Mouse (Mus musculus): ENCODE measurements around the gene Rbms2.
"Not testable (repeated sequence)": the region's sequence is repeated elsewhere in the genome, so short reads cannot be mapped to it uniquely, and the experiment has no call there.

Rbms2 gene

DNA sequence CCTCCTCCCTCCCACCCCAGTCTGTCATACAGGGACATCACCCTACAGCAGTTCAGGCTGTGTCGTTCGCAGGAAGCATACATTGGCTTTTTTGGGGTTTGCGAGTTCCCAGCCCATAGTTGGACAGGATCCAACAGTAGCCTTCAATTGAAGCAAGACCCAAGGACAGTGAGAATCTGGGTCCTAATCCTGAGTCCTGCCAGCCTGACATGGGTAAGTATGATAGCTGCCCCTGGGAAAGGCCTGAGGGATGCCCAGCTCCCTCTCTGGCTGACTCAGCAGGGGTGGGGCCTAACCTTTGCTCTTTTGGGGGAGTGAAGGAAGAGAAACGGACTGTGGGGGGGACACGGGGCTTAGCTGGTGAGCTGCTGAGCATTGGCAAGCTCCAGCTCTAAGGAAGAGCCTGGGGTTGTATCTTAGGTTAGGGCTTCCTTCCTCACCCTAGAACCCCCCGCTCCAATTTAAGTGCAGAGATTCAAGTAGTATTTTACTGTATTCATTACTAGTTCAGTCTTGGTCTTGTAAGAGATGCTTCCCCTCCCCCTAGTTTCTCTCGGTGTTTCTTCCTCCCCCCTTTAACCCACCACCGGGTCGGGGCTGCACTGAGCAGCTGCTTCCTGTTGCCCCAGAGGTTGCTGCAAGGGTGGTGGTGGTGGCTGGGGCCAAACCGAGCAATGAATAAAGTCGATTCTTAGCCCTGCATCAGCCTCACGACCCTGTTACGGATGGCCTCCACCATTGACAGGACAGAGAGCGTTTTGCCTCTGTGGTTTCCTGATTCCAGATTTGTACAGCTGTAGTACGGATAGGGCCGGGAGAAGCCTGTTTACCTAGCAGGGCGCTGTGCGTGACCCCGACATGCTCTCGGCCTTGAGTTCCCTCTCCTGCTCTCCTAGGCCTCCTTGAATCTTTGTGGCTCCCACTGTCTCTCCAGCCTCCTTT, 88.3 kb downstream of the Rbms2 start, which contains the start of gene Baz2a:
TSS of gene Baz2a (plus strand) at position 14 of the 942 bp plus-strand sequence.
- peak; percentile 54 to 65 for DNase-seq (ENCODE audit: low spot score in 2 of 2)

- DNase-seq (ENCODE audit: low spot score in 2 of 2), result peak; percentile 80 to 86
Measured at GRCm38 (mm10) chr10:128090651-128091563, 89.2 kb downstream of the Rbms2 start.

DNA sequence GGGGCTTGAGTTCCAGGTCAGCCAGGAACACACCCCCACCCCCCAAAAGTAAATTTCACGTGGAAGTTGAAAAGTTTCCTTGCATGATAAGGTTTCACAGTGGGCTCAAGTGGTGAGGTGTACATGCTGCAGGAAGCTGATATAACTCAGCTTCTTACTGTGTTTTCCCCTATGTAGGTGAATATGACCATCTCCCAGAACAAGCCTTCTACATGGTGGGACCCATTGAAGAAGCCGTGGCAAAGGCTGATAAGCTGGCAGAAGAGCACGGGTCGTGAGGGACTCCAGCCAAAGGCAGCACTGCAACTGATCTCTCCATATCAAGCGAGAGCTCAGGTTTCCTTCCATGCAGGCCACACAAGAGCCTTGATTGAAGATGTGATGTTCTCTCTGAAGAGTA, 90.3 kb downstream of the Rbms2 start:
- no peak for DNase-seq (ENCODE audit: low spot score in 2 of 2)

- DNase-seq (ENCODE audit: low spot score in 2 of 2), result no peak
Measured at GRCm38 (mm10) chr10:128088181-128088580, 91.9 kb downstream of the Rbms2 start.

GRCm38 (mm10) chr10:128087216-128087615, 92.9 kb downstream of the Rbms2 start:
- not testable (repeated sequence) for DNase-seq (ENCODE audit: low spot score in 2 of 2)

DNA sequence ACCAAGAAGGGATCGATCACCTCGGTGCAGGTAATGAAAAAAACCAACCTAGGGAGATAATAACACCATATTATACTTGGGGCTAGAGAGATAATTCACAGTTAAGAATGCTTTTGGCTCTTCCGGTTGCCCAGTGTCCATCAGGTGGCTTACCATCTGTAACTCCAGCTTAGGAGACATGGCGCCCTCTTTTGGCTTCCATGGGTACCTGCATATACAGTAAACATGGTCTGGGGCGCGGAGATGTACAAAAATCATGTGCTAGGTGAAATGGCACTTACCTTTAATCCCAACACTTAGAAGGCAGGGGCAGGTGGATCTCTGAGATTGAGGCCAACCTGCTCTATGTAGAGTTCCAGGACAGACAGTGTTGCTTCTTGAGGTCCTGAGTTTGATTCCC, 93.7 kb downstream of the Rbms2 start:
- DNase-seq (ENCODE audit: low spot score in 2 of 2), result peak in 1 of 2 experiments; percentile 23

DNA sequence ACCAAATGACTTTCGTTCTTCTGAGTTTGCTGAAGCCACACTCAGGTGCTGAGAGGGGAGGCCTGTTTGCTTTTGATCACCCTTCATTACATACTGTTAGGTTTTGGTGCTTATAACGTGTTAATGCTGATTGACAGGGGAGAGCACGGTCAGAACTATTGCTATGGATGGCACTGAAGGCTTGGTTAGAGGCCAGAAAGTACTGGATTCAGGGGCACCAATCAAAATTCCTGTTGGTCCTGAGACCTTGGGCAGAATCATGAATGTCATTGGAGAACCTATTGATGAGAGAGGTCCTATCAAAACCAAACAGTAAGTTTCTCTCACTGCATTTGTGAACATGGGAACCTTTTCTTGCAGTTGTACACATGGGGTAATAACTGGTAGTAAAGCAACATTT, 95.9 kb downstream of the Rbms2 start:
- no peak for DNase-seq (ENCODE audit: low spot score in 2 of 2)

DNA sequence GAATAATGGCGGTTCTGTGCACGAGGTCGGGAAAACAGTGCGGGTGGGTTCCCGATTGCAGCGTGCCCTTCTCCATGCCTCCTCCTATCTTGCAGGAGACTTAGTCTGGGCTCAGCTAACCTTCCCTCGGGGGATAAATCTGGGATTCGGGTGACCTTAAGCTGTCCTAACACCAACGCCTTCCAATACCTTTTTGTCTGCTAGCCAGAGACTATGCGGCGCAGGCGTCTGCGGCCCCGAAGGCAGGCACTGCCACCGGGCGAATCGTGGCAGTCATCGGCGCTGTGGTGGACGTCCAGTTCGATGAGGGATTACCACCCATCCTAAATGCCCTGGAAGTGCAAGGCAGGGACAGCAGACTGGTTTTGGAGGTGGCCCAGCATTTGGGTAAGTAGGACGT, 96.4 kb downstream of the Rbms2 start:
- peak; percentile 23 to 30 for DNase-seq (ENCODE audit: low spot score in 2 of 2)

DNA sequence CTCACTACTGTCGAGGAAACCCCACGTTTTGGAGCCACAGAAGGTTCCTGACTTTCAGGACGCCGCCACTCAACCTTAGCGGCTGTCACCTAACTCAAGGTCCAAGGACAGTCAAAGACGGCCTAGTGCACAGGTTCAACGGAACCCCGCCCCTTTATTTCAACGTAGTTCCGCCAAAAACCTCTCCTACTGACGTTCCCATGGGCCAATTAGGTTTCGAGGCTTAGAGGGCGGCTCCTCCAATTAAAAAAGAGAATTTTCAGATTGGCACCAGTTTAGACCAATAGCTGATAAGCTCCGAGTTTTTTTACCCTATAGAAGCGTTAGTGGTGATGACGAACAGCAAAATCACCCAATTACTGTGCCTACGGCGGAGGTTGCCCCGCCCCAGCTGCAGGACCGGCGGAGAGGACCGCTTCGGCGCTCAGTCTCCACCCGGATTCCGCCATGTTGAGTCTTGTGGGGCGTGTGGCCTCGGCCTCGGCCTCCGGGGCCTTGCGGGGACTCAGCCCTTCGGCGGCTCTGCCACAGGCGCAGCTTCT, 97.1 kb downstream of the Rbms2 start, which contains the start of gene Atp5b:
TSS of gene Atp5b (plus strand) at position 394 of the 542 bp plus-strand sequence.
- peak; percentile 93 to 96 for DNase-seq (ENCODE audit: low spot score in 2 of 2)

DNA sequence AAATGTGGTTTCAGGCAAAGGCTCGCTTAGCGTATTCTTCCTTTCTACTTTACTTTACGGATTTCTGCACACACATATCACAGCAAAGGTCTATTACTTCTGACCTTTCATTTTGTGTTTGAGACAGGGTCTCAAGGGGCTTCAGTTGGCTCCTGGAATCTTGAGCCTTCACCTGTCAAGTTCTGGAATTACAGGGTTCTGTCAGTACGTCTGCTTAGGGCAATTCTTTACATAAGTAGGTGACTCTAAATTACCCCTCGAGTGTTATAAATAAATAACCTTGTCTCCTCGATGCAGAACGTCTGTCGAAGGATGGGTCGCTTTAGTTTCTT, 97.7 kb downstream of the Rbms2 start:
- DNase-seq (ENCODE audit: low spot score in 2 of 2), result no peak

DNA sequence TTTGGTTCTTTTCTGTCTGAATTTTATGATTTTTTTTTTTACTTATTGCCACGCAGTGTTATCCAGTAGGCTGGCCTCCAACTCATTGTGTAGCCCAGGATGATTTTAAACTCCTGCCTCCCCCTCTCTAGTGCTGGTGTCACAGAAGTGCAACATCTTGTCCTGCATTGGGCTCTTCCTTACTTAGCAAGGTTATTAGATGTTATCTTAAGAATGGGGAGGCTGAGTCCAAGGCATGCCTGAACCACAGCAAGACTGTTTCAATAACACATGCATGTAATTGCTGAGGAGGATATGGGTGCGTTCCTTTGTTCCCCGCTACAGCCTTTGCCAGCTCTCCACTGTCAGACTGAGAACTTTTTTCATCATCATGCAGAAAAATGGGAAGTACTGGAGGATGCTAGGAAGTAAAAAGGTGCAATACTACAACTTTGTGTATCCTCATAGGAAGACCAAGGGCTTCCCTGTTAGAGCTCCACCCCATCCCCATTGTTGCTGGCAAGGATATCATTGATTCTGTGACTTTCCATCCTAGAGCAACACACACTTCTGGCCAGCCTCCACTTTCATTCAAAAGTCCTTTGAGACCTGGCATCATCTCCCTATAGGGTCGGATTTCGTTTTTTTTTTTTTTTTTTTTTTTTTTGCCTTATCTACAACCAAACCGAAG, 98.2 kb downstream of the Rbms2 start:
- no peak for DNase-seq (ENCODE audit: low spot score in 2 of 2)

Data from spleen, postnatal 14 days (tissue).